Mouse (Mus musculus) retina, postnatal 7 days (tissue): ENCODE results near the gene 6030468B19Rik.
A peak's percentile ranks its signal among the peaks of the same experiment; 100 is the strongest.
"Not testable (repeated sequence)": the region's sequence is repeated elsewhere in the genome, so short reads cannot be mapped to it uniquely, and the experiment has no call there.

Experiments
- DNase-seq: peaks from one replicate; pipeline ENCODE4 v3.0.0-alpha.2; 2012; ENCODE audit warnings: low read depth, low spot score

6030468B19Rik gene

GRCm38 (mm10) chr11:117828149-117828887 is 30.9 kb downstream of the 6030468B19Rik start:
- no peak for DNase-seq

DNA sequence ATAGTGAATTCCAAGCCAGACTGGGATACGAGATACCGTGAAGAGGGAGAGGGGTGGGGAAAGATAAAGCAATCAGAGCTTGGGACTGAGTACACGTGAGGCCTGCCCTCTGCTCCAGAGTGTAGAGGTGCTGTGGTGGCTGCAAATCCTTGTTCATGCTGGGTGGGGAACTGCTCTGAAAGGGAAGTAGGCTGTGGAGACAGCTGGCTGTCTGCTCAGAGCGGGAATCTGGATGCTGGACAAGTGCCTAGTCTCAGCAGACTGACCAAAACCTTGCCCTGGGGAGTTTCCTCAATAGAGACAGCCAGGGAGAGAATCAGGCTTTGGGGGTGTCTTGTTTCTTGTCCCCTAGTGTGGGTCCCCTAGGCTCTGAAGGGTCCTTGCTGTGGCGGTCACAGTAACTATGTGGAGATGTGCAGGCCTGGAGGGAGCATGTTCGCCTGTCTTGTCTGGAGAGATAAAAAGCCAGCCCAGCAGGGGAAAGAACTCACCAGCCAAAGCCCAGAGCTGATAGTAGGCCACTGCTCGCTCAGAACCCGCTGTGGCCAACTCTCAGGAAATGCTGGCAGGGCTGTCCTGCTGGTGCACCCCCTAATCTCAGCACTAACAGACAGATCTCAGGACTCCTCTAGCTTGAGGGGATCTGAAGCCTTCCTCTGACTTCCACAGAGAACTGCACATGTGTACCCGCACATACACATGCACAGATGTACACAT is 31.6 kb downstream of the 6030468B19Rik start:
- DNase-seq, result no peak

DNA sequence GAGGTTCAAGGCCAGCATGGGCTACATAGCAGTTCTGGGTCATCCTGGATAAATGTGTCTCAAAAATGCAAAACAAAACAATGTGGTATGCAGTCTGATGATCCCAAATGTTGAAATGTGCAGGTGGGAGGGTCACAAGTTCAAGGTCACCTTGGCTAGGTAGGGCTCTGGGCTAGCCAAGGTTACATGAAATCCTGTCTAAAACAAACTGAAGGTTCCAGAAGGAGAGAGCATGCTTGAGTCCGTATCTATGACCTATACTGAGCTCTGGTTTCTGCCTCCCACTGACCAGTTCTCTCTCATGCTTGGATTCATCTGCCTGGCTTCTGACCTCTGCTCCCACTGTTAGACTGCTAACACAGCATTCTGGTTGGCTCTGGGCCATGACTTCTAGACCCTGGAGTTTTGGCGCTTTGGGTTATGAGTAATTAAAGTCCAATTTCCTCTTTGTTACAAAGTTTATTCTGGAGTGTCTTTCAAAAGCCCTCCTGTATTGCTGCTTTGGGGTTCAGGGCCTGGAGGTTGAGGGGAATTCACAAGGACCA is 32.3 kb downstream of the 6030468B19Rik start:
- DNase-seq, result no peak

DNA sequence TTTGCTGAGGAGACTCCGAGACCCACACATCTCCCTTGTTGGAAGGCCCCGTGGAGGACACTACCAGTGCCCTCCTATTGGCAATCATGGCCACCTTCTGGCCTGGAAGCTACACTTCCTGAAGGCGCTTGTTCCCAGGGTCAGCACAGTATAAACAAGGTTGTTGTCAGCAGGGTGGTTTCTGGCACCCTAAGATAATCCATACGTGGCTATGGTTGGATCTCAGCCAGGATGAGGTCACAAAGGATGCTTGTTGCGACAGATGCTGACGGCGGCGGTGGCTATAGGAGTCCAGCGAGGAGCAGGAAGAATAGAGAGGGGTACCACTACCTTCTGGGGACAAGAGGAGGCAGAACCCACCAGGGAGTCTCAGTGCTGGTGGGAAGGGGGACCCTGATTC is 32.9 kb downstream of the 6030468B19Rik start:
- no peak for DNase-seq

- peak; percentile 54 for DNase-seq
Measured at GRCm38 (mm10) chr11:117832086-117832969, 34.9 kb downstream of the 6030468B19Rik start.

DNA sequence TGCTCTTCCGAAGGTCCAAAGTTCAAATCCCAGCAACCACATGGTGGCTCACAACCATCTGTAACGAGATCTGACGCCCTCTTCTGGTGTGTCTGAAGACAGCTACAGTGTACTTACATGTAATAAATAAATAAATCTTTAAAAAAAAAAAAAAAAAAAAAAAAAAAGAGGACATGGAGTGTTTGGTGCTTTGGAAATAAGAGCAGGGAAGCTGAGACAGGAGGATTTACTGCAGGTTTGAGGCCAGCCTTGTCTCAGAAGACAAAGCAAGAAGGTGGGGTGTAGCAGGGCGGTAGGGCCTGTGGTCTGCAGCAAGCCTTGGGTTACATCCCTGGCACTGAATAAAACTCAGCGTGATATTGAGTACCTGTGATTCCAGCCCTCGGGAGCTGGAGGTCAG is 36.0 kb downstream of the 6030468B19Rik start:
- not testable (repeated sequence) for DNase-seq

DNA sequence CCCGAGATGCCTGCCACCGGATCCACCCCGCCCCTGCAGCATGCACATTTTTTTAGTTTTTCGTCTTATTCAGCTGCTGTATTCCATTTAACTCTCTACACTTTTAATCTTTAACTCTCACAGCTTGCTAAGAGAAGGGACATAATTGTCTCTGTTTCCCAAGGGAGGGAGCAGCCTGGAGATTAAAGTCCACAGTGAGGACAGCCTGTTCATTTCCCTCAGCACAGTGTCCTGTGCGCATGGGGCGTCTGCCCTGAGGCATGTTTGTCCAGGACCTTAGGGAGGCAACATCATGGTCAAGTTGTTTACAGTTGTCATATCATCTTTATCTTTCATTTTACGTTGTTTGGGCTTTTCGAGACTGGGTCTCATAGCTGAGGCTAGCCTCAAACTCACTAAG is 36.6 kb downstream of the 6030468B19Rik start:
- no peak for DNase-seq

DNA sequence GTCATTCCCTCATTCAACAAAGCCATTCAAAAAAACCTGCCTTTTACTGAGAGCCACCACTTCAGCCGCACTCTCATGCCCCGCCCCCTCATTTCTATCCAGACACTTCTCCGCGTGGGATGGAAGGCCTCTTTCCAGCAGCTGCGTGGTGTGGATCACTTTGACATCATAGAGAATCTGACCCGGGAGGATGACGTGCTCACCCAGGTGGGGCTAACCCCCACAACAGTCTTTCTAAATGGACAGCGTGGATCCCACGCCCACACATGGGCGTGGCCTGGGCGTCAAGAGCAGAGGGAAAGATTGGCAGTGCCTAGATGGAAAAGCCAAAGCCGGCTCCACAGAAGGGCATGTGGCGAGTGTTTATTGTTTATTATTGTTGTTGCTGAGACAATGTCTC is 38.8 kb downstream of the 6030468B19Rik start:
- no peak for DNase-seq

DNA sequence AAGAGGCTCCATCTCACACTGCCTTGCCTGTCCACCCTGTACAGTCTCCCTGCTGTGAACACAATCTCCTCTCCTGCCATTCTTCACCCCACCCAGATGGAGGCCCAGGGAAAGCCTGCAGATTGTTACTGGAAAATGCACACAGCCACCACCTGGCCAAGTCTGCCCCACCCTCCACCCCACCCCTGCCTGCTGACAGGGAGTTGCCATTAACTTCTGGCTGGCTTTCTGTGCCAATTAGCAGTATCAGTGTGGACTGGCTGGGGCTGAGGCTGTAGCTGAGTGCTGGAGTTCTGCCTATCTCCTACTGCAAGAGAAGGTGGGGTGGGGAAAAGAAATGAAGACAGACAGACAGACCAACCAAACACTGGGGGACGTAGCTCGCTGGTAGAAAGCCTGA is 41.1 kb downstream of the 6030468B19Rik start:
- no peak for DNase-seq

- no peak for DNase-seq
Measured at GRCm38 (mm10) chr11:117839021-117839420, 41.6 kb downstream of the 6030468B19Rik start.

- no peak for DNase-seq
Measured at GRCm38 (mm10) chr11:117840910-117841309, 43.5 kb downstream of the 6030468B19Rik start.

DNA sequence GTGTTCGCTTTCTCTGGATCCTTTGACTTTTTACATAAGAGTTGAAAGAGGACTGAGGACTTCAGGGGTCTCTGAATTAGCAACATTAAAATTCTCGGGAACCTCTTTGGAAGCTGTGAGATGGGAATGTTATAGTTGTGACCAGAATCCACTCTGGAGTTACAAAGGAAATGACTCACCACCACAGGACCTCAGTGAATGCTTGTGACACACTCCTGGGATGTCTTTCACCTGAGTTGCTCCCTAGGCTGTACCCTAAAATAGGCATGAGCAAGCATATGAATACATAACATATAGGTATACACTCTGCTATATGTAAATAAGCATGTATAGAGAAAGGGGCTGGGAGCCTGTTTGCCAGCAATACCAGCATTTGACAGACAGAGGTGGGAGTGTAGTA is 46.0 kb downstream of the 6030468B19Rik start:
- DNase-seq, result no peak

- DNase-seq, result no peak
Measured at GRCm38 (mm10) chr11:117844997-117845396, 47.5 kb downstream of the 6030468B19Rik start.

DNA sequence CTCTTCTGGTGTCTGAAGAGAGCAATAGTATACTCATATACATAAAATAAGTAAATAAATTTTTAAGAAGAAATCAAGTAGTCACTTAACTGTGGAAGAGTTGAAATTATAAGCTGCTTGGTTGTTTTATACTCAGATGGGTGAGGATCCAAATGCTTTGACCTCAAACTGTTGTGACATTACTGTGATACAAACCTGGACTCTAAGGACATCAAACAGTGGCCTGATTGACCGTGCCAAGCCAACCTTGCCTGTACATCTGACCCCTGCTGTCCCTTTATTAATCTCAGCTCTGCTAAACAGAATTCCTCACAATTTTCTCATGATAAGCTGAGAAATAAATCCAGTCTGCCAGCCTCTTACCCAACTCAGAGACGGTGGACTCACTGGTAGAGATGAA is 48.2 kb downstream of the 6030468B19Rik start:
- no peak for DNase-seq

GRCm38 (mm10) chr11:117846640-117847039 is 49.2 kb downstream of the 6030468B19Rik start:
- DNase-seq, result no peak

GRCm38 (mm10) chr11:117847593-117848215 is 50.2 kb downstream of the 6030468B19Rik start:
- no peak for DNase-seq

- DNase-seq, result no peak
Measured at GRCm38 (mm10) chr11:117848271-117848984, 51.0 kb downstream of the 6030468B19Rik start.

GRCm38 (mm10) chr11:117848985-117849671 is 51.7 kb downstream of the 6030468B19Rik start, which contains the start of gene Birc5:
TSS of gene Birc5 (plus strand) at chr11:117849251.
- peak; percentile 91 for DNase-seq

GRCm38 (mm10) chr11:117852875-117853274 is 55.4 kb downstream of the 6030468B19Rik start:
- DNase-seq, result no peak

GRCm38 (mm10) chr11:117854241-117854640 is 56.8 kb downstream of the 6030468B19Rik start:
- no peak for DNase-seq
